Mouse (Mus musculus) E14TG2a.4 (cell line): ENCODE results near the gene Gm4779.
A peak's percentile ranks its signal among the peaks of the same experiment; 100 is the strongest.

Source experiments
- H3K27me3 ChIP-seq: 2 replicates; pipeline ENCODE4 v1.6.1; 2014; ENCODE audit warnings: low read length, control low read depth; ENCODE audit not compliant: insufficient read depth
- H3K36me3 ChIP-seq: 2 replicates; pipeline ENCODE4 v1.6.1; 2014; ENCODE audit warnings: low read length, control low read depth; ENCODE audit not compliant: insufficient read depth
- H3K4me1 ChIP-seq: replicated peaks from 2 replicates; pipeline ENCODE4 v1.6.1; 2014; ENCODE audit warnings: low read depth, low read length, control low read depth
- H3K4me3 ChIP-seq: replicated peaks from 2 replicates; pipeline ENCODE4 v1.5.1; 2014; ENCODE audit warnings: mild to moderate bottlenecking, low read length
- H3K9me3 ChIP-seq: 2 replicates; pipeline ENCODE4 v1.6.1; 2014; ENCODE audit warnings: low read length, control low read depth
- CTCF ChIP-seq: conservative IDR thresholded peaks from 2 replicates; pipeline ENCODE4 v1.5.1; 2014; ENCODE audit warnings: low read length
- NANOG ChIP-seq: IDR thresholded peaks from 2 replicates; pipeline ENCODE4 v1.6.1; 2014; ENCODE audit warnings: borderline replicate concordance, low read length, mixed read lengths
- POU5F1 ChIP-seq: IDR thresholded peaks from 2 replicates; pipeline ENCODE4 v1.6.1; 2014; ENCODE audit warnings: low read length, borderline replicate concordance

The Gm4779 gene

DNA sequence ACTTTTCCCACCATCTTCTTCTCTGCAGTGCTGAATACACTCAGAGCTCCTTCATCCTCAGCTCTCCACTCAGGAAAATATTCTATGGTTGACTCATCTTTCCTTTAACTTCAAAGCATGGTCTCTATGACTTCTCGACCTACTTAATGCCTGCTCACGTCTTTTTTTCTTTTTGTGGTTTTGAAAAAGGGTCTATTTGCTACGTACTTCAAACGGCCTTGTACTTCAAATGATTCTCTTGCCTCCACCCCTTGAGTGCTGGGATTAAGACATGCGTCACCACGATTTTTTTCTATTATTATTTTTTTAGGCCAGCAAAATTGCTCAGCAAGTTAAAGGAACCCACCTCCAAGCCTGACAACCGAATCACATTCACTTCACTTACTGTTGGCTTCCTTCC lies 26.9 kb downstream of the Gm4779 start:
- TF ChIP-seq POU5F1 (no peak), NANOG (no peak), CTCF (no peak)
- Histone ChIP-seq H3K4me3 (no peak overlapping the region), H3K9me3 (no peaks in the 10 kb centered on the region), H3K27me3 (no peaks in the 10 kb centered on the region), H3K36me3 (no peaks in the 10 kb centered on the region), H3K4me1 (no peaks in the 10 kb centered on the region)

DNA sequence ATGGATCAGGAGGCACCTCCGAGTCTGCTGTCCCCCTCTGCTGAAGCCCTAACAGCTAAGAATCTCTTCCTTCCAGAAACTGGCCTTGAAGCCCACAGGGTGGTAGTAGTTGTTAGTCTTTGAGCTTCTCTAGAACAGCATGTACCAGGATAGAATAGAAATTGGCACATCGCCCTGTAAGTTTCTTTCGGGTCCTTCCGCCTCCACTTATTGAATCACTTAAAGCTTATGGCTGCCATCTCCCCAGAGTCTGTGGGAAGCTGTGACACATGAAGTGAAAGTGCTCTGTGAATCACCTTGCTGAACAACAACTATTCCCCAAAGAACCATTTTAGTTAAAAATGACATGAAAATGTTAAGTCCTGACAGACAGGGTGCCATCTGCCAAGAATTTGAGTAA lies 29.1 kb downstream of the Gm4779 start:
- Histone ChIP-seq H3K36me3 (no peaks in the 10 kb centered on the region), H3K9me3 (no peaks in the 10 kb centered on the region), H3K4me1 (no peaks in the 10 kb centered on the region), H3K27me3 (peaks cover under 1% of the 10 kb centered on the region; the same call in 1 of the 2 replicates), H3K4me3 (no peak overlapping the region)
- no peak for TF ChIP-seq NANOG
- no peak for TF ChIP-seq CTCF
- no peak for TF ChIP-seq POU5F1

DNA sequence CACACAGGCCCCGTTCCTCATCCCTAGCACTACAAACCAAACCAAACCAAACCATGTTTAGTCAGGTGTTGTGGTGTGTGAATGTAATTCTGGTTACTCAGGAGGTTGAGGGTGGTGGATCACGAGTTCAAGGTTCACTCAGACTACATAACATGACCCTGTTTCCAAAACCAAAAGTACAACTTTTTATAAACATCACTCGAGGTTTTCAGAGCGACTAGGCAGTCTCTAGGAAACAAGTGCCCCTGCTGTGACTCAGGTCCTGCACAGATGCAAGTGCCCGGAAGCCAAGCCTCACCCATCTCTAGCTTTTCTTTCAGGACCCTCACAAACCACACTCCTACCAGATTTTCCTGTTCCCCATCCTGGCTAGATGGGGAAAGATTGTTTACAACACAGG lies 29.6 kb downstream of the Gm4779 start:
- H3K4me1 ChIP-seq, result no peaks in the 10 kb centered on the region
- peaks cover 4% of the 10 kb centered on the region; the same call in 1 of the 2 replicates for H3K27me3 ChIP-seq
- TF ChIP-seq CTCF, result no peak
- TF ChIP-seq NANOG, result no peak
- no peak for TF ChIP-seq POU5F1
- no peaks in the 10 kb centered on the region for H3K9me3 ChIP-seq
- no peak overlapping the region for H3K4me3 ChIP-seq
- H3K36me3 ChIP-seq, result no peaks in the 10 kb centered on the region

DNA sequence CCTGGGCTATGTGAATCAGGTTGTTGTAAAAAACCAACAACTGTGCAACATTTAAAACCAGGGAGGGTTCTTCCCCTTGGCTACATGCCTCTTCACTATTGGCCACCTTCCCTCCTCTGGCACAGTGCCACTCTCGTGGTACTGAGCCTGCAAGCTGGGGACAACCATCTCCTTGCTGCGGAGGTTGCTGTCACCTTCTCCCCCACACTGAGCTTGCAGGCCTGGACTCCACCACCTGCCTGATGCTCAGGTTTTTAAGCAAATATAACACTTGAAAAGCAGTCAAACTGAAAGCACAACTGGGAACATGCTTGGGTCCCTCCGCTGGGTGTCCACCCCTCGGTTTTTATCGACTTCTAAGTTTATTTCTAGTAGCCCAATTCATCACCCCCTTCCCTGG lies 39.7 kb downstream of the Gm4779 start:
- Histone ChIP-seq H3K36me3 (no peaks in the 10 kb centered on the region), H3K27me3 (no peaks in the 10 kb centered on the region), H3K4me1 (no peaks in the 10 kb centered on the region), H3K4me3 (no peak overlapping the region), H3K9me3 (no peaks in the 10 kb centered on the region)
- TF ChIP-seq POU5F1 (no peak), CTCF (no peak), NANOG (no peak)

DNA sequence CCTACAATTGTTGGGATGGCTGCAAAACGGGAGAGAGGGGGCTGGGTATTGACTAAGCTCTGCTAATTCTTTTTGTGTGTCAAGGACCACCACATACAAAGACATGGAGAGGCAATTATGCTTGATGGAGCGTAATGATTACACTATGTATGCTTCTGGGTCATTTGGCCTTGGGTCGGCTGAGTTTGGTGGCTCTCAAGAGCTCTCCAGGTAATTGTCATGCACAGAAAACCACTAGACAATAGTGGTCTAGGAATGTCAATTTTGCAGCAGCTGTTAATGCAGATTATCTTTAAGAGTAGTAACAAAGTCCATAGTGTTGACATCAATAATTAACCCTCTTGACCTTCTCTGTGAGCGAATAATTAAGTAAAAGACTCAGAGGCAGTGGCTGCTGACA lies 44.1 kb downstream of the Gm4779 start:
- Histone ChIP-seq H3K27me3 (no peaks in the 10 kb centered on the region), H3K36me3 (no peaks in the 10 kb centered on the region), H3K4me3 (no peak overlapping the region), H3K9me3 (no peaks in the 10 kb centered on the region), H3K4me1 (no peaks in the 10 kb centered on the region)
- TF ChIP-seq POU5F1 (no peak), NANOG (peak; percentile 25; the same call in 1 of the 2 replicates)

DNA sequence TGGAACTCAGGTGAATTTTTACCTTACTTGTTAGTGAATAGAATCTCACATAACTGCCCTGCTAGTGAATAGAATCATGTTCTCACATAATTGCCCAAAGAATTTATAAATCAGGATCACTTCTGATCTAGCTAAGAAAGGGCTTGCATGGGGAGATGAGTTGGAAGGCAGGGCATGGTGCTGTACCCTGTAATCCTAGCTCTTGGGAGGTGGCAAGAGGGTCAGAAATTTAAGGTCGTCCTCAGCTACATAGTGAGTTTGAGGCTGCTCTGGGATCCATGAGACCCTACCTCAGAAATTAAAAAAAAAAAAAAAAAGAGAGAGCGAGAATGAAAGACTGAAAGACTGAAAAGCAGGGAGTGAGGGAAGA lies 53.2 kb downstream of the Gm4779 start:
- Histone ChIP-seq H3K4me3 (no peak overlapping the region), H3K27me3 (peaks cover 20% of the 10 kb centered on the region), H3K4me1 (no peaks in the 10 kb centered on the region), H3K36me3 (no peaks in the 10 kb centered on the region), H3K9me3 (no peaks in the 10 kb centered on the region)
- no peak for TF ChIP-seq NANOG
- no peak for TF ChIP-seq CTCF
- TF ChIP-seq POU5F1, result no peak

DNA sequence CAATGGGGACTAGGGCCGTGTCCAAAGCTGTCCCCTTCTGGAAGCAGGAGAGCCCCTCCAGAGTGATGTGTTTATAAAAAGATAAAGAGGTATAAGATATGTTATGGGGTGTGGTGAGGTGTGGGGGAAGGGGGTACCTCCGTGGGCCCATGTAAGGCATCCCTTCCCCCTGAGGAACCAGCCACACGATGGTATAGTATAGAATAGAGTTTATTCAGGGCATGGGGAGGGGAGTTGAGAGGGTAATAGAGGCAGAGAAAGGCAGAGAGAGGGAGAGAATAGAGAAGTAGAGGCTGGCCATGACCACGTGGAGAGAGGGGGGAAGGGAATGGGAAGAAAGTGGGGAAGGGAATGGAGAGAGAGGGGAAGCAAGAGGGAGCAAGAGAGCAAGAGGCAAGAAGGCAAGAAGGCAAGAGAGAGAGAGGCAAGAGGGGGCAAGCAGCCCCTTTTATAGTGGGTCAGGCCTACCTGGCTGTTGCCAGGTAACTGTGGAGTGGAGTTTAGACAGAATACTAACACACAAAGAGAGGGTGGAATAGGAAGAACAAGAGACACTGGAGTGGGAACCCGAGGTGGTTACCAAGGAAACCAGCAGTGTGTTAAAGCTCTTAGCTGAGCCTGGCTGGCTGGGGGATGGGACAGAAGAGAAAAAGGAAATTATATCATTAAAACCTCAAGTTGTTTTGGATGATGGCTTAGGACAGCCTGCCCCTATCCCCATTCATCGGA lies 53.7 kb downstream of the Gm4779 start:
- Histone ChIP-seq H3K9me3 (no peaks in the 10 kb centered on the region), H3K36me3 (no peaks in the 10 kb centered on the region), H3K4me1 (peaks cover 3% of the 10 kb centered on the region; the same call in 1 of the 2 replicates), H3K4me3 (no peak overlapping the region), H3K27me3 (peaks cover 24% of the 10 kb centered on the region)
- TF ChIP-seq CTCF (no peak), NANOG (no peak), POU5F1 (no peak)
